Mouse (Mus musculus) ES-Bruce4 (cell line): ENCODE results near the gene Pyroxd2.

Experiments used
- CTCF ChIP-seq: IDR thresholded peaks from one replicate; pipeline ENCODE4 v1.8.1; 2011; ENCODE audit warnings: low read depth, low read length
- EP300 ChIP-seq: IDR thresholded peaks from 2 replicates; pipeline ENCODE4 v1.6.1; 2011; ENCODE audit warnings: low read depth, low read length; ENCODE audit not compliant: insufficient read depth
- POLR2A ChIP-seq: IDR thresholded peaks from one replicate; pipeline ENCODE4 v1.8.1; 2011; ENCODE audit warnings: low read length; ENCODE audit not compliant: insufficient read depth

DNA sequence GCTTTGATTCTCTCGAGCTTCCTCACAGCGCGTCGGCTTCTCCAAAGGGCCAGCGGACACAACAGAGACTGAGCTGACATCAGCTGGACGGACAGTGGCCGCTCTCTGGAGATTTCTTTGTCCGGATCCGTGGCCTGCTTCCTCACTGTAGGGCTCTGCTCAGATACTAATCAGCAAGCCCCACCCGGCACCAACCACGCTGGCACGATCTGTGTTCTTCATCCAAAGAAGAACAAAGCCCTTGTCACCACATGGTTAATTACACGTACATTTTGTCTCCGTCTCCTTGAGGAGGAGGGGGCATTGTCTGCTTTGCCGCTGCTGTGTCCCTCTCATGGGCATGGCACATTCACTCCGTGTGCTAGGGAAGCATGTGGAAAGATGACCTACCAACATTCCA, 9.3 kb downstream of the Pyroxd2 start:
- no peak for TF ChIP-seq CTCF
- TF ChIP-seq EP300, result no peak
- TF ChIP-seq POLR2A, result no peak
